Mouse (Mus musculus) 3T3-L1 (cell line): ENCODE data around the gene Maml2.

ENCODE experiments used
- DNase-seq: peaks from one replicate; pipeline ENCODE4 v3.0.0-alpha.2; 2015; ENCODE audit warnings: low read depth, low spot score

Gene Maml2

DNA sequence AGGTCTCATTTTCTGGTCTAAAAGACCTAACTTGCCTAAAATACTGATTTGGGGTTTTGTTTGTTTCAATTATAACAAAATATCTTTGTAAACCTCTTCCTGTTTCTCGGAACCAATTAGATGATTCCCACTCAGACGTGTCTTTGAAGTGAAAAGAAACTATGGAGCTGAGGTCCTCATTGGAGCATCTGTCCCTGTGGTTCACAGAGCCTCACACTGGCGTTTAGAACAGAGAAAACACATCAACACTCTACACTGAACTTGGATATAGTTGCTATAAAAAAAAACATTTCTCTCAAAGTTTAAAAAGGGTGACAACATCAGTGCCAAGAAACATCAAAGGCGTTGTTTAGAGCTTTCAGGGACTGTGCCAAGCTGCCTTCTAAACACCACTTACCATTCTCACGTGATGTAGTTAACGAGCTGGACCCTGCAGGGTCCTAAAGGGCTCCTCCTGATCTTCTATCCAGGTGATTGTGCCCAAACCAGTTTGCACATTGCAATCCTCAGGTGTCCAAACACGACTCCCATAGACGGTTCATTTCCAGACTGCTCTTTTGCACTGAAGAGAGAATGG, 309.9 kb downstream of the Maml2 start:
- no peak for DNase-seq

DNA sequence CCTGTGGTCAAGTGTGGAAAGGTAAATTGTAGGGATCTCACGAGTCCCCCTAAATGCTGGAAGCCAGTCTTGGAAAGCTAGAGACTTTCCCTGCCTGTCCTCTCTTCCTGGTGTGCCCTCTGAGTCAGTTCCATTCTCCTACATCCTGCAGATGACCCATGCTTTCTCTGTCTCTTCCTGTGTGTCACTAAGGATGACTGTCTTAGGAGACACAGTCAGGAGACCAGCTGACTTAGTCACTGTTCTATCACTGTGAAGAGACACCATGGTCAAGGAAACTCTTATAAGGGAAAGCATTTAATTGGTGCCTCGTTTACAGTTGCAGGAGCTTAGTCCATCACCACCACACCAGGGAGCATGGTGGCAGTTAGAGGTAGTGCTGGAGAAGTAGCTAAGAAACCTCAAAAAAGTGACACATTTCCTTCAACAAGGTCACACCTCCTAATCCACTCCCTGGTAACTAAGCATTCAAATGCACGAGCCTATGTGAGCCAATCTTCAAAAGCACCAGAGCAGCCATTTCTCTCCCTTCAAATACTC, 310.8 kb downstream of the Maml2 start:
- DNase-seq: peak; percentile 31

GRCm38 (mm10) chr9:13611561-13611960, 313.8 kb downstream of the Maml2 start:
- peak; percentile 96 for DNase-seq

DNA sequence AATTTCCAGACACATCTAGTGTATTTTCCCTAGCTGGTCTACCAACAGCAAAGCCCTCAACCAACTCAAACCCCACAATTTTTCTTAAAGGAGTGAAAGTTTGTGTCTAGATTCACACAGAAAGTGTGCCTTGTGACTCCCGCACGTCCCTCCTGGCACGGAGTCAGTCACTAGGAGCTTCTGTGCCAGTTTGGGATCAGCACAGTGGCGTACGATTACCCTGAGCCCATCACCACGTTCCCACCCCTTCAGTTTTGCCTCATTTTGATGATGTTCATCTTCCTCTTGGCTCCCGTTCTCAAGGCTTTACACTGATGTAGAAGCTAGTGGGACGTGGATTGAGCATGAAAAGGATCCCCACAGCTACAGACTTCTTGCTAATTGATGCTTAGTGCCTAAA, 314.6 kb downstream of the Maml2 start:
- no peak for DNase-seq

DNA sequence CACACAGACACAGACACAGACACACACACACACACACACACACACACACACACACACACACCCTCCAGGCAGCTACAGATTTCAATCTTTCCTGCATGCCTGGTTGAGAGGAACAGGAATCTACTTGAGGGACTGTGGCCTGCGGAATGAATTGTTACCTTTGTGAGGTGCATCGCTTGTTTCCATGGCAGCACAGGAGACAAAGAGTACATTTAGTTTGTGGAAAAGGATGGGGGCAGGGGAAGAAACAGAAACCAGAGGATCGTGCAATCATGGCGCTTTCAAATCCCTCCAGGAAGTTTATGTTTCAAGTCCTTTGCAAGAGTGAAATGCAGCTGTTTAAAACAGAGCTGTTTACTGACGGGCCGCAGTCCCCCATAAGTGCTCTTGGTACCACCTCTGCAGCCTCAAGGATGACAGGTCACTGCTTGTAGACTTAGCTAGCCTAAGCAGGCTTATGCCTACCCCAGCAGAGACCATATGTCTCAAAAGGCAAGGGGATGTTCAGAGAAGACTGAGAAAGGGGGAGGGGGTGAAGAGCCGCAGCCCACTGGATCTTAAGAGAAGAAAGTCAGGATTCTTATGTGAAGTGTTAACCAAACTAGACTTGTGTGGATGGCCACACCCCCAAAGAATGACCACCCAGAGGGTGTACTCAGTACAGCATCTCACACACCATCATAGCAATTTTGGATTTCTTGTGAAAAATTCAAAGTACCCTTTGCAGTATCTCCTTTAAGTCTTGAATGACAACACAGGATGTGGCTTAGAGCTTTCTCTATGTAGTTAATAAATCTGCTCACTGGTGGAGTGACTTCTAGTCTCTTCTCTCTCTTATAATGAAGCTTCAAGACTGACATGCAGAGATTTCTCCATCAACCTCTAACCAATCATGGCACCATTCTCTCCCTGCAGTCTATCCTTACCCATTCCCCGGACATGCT, 315.8 kb downstream of the Maml2 start:
- no peak for DNase-seq

- DNase-seq: no peak
Measured at GRCm38 (mm10) chr9:13616383-13617009, 318.7 kb downstream of the Maml2 start.

DNA sequence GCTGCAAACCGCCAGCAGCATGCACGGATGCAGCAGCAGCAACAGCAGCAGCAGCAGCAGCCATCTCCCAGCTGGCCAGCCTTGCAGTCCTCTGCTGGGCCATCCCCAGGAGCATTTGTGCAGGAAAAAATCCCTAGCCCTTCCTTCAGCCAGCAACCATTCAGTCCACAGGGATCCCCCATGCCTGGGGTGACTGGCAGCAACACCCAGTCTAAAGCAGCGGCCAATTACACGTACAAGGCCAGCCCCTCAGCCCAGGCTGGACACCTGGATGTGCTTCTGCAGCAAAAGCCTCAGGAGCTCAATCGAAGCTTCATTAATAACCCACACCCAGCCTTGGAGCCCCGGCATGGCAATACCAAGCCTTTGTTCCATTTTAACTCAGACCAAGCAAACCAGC, 323.0 kb downstream of the Maml2 start:
- DNase-seq: no peak

DNA sequence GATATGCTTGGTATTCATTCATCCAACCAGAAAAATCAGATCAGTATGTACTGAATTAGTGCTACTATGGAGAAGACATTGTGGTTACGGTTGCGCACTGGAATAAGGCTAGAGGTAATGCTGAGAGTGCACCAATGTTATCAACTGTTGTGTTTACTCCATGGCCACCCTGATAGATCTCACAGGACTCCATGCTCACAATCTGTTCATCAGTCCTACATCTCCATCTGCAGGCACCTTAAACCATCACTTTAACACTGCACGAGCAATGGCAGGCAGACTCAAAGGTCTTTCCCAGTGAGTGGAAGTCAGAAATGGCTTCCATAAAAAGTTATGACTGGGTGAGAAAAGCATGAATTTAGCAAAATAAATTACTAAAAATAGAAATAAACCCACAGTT, 324.2 kb downstream of the Maml2 start:
- no peak for DNase-seq

DNA sequence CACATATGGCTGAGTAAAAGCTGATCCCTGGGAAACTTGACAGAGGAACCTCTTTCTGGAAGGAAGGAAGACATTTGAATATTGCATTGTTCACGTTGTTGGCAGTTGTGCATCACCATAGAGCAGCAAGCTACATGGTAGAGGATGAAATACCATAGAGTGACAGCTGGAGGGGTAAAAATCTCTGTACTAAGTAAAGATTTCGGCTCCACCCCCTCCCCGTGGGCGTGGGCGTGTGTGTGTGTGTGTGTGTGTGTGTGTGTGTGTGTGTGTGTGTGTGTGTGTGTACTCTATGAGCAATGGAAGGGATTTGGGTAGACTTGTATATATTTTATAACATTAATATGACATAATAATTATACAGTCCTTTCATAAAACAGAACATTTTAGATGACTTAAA, 324.7 kb downstream of the Maml2 start:
- DNase-seq: no peak

DNA sequence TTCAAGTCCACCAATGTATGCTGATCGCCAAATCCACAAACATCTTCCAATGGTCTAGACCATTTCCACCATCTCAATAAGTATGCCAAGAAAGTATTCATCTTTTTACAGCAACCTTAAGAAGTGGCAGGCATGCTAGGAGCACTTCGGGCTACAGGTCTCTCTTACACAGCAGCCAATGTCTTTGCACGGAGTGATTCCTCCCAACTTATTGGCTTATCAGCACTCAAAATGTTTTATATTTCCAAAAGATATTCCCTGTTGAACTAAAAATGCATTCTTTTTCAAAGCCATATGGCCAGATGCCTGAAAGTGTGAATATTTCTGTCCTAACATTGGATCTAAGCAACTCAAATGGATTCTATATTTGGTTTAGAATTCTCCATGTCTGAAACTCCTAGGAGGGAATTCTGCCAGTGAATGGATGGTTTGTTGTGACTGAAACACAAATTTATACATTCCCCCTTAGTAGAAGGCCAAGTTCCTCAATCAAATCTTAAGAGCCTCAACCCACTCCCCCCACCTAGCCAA, 326.2 kb downstream of the Maml2 start:
- no peak for DNase-seq

DNA sequence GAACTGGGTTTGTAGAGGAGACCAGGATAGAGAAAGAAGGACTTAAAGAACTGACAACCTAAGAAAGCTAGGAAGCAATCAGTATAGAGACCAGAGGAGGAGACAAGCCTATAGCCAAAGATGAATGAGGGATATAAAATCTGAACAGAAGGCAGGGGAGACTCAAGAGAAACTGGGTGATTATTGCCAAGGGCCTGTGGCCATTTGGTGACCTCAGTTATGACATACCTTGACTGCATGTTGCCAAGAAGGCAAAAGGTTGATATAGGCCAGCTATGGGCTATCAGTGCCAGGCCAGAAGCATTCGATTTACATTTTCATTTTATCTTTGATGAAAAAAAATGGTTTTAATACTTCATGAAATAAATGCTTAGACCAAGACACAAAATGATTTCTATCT, 327.0 kb downstream of the Maml2 start:
- no peak for DNase-seq

DNA sequence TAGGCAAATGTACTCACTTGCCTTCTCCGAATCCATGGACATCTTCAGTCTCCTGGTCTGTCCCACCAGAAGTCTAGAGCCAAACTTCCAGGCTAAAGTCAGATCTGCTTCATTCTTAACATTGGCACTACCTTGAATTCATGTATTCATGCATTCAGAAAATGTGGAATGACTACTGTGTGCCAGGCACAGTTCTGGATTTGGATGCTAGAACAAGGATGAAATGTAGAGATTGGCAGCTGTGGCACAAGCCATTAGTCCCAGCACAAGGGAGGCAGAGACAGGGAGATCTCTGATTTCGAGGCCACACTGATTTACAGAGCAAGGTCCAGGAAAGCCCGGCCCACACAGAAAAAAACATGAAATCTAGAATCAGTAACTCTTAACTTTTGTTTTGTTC, 327.5 kb downstream of the Maml2 start:
- no peak for DNase-seq

GRCm38 (mm10) chr9:13626480-13626879, 328.7 kb downstream of the Maml2 start:
- DNase-seq: no peak

DNA sequence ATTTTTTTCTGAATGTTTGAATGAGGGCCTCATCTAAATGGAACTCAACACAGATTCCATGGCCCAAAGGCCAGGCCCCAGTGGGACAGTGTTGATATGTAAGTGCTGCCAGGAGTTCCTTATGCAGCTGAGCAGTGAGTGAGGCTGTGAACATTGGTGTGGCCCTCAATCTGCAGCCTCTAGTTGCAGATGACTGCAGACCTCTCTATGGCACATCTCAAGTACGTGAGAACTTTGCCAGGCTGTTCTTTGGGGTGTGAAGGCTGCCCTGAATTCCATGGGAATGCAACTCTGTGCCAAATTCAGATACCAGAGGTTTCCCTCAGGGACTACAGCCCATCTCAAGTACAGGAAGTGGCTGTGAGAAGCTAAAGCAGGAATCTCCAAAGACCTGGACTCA, 335.6 kb downstream of the Maml2 start:
- peak; percentile 83 for DNase-seq

- DNase-seq: no peak
Measured at GRCm38 (mm10) chr9:13639655-13640054, 341.9 kb downstream of the Maml2 start.

- peak; percentile 63 for DNase-seq
Measured at GRCm38 (mm10) chr9:13645153-13645552, 347.4 kb downstream of the Maml2 start.

DNA sequence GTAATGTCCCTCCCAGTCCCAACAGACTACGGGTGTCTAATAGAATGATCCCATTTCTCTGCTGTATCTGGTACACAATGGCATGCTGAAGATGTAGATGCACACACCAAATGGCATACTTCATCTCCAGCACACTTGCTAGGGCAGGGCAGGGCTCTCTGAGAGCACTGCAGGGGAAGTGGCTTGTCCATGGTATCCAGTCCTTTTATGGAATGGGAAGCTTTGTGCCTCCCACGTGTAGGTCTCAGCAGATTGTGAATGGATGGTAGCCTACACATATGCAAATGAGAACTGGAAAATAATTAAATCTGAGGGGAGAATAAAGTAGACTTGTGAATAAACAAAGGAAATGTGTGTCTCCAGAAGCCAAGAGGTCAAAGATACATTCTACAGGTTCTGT, 353.3 kb downstream of the Maml2 start:
- no peak for DNase-seq

- DNase-seq: no peak
Measured at GRCm38 (mm10) chr9:13651828-13652227, 354.1 kb downstream of the Maml2 start.

GRCm38 (mm10) chr9:13652389-13652877, 354.7 kb downstream of the Maml2 start:
- DNase-seq: no peak

- peak; percentile 74 for DNase-seq
Measured at GRCm38 (mm10) chr9:13652917-13653316, 355.2 kb downstream of the Maml2 start.

- DNase-seq: no peak
Measured at GRCm38 (mm10) chr9:13661768-13662623, 364.2 kb downstream of the Maml2 start.
